ENCODE assay signal across 9 mouse cellular contexts in genomic region chr1:188363548-188363947, GRCm38 (mm10).
A peak's percentile ranks its signal among the peaks of the same experiment; 100 is the strongest.
DNase-seq lines count a peak whose midpoint lies in the region; ATAC-seq lines count a peak whose summit lies in the region.
"Had no signal": no experiment of that assay in that cellular context is flagged by ENCODE, and none has a peak within 500 bp of the region (broad histone marks: within the 10 kb centered on the region; RNA-seq: fewer than 3 reads in every experiment).

No protein-coding gene starts in this region.

- no peak for ATAC-seq in embryonic facial prominence, embryonic 14.5 days (ENCODE audit: low read depth)

- H3K9ac ChIP-seq in embryonic facial prominence, embryonic 14.5 days (ENCODE audit: low read depth, low read length): no peak overlapping the region
- H3K9ac ChIP-seq: liver, embryonic 15.5 days had no signal

- H3K4me2 ChIP-seq in embryonic facial prominence, embryonic 14.5 days (ENCODE audit: low read depth, low read length): no peak overlapping the region
- H3K4me2 ChIP-seq: liver, embryonic 15.5 days had no signal

- DNase-seq in embryonic facial prominence, embryonic 14.5 days (ENCODE audit: low spot score): peak; percentile 5
- DNase-seq in embryonic facial prominence, embryonic 10.5 days (ENCODE audit: low spot score): no peak
- DNase-seq in kidney, postnatal 14 days: peak; percentile 4
- DNase-seq in kidney, postnatal 25 days: no peak
- DNase-seq in adrenal gland, postnatal 25 days: peak; percentile 75
- DNase-seq in layer of hippocampus, postnatal 36 days: peak; percentile 3 to 14
- no peak for DNase-seq in urinary bladder, postnatal 10 days (ENCODE audit: low spot score)
- no peak for DNase-seq in thymus, postnatal 25 days

- no peaks in the 10 kb centered on the region for H3K4me1 ChIP-seq in embryonic facial prominence, embryonic 14.5 days (ENCODE audit: control insufficient read depth, insufficient read depth, low read length)
- no peaks in the 10 kb centered on the region for H3K4me1 ChIP-seq in embryonic facial prominence, embryonic 10.5 days
- H3K4me1 ChIP-seq: liver, embryonic 15.5 days had no signal

- no peaks in the 10 kb centered on the region for H3K9me3 ChIP-seq in embryonic facial prominence, embryonic 14.5 days (ENCODE audit: control insufficient read depth, low read length)
- H3K9me3 ChIP-seq in embryonic facial prominence, embryonic 10.5 days: no peaks in the 10 kb centered on the region
- H3K9me3 ChIP-seq: liver, embryonic 15.5 days had no signal

- WGBS in embryonic facial prominence, embryonic 14.5 days: 91% methylated on average over 3 of the region's 3 CpGs
- WGBS in embryonic facial prominence, embryonic 10.5 days: 96% methylated on average over 3 of the region's 3 CpGs

- no peak overlapping the region for H3K27ac ChIP-seq in embryonic facial prominence, embryonic 14.5 days (replicated peaks; ENCODE audit: low read depth, low read length)
- H3K27ac ChIP-seq in embryonic facial prominence, embryonic 10.5 days (replicated peaks): no peak overlapping the region
- H3K27ac ChIP-seq: liver, embryonic 15.5 days had no signal

- no peak overlapping the region for H3K4me3 ChIP-seq in embryonic facial prominence, embryonic 14.5 days (ENCODE audit: low read depth, low read length)
- H3K4me3 ChIP-seq in embryonic facial prominence, embryonic 10.5 days: no peak overlapping the region
- H3K4me3 ChIP-seq: liver, embryonic 15.5 days had no signal

- H3K27me3 ChIP-seq in embryonic facial prominence, embryonic 14.5 days (replicated peaks; ENCODE audit: control insufficient read depth, insufficient read depth, low read length): no peaks in the 10 kb centered on the region
- no peaks in the 10 kb centered on the region for H3K27me3 ChIP-seq in embryonic facial prominence, embryonic 10.5 days (replicated peaks; ENCODE audit: low read depth, poor library complexity, severe bottlenecking)
- H3K27me3 ChIP-seq: liver, embryonic 15.5 days had no signal

- no peaks in the 10 kb centered on the region for H3K36me3 ChIP-seq in embryonic facial prominence, embryonic 14.5 days (ENCODE audit: control insufficient read depth, insufficient read depth, low read length)
- H3K36me3 ChIP-seq in embryonic facial prominence, embryonic 10.5 days (replicated peaks): no peaks in the 10 kb centered on the region
- H3K36me3 ChIP-seq: liver, embryonic 15.5 days had no signal

Comparison
In these comparisons a context has a peak if more than half of its experiments do, and no peak if none do; other contexts are left out.
1. DNase-seq: peak in embryonic facial prominence, embryonic 14.5 days (single experiment), kidney, postnatal 14 days (single experiment), adrenal gland, postnatal 25 days (single experiment) and layer of hippocampus, postnatal 36 days (2 of 2); none in embryonic facial prominence, embryonic 10.5 days (single experiment), kidney, postnatal 25 days (0 of 2), urinary bladder, postnatal 10 days (single experiment) and thymus, postnatal 25 days (single experiment).